Mouse (Mus musculus) forebrain, embryonic 12.5 days (tissue): ENCODE measurements around the gene Tmem252. TPM values are rescaled to one million over a fixed set of nuclear protein-coding genes. Genes with fewer than 3 reads are reported as not detected.
"Not testable (repeated sequence)": the region's sequence is repeated elsewhere in the genome, so short reads cannot be mapped to it uniquely, and the experiment has no call there.

Experiments
- ATAC-seq: fragments of 200-750 bp; cut with Nextera tagmentation; 2 replicates; pipeline ENCODE4 v1.8.0; 2017; ENCODE audit warnings: moderate TSS enrichment; ENCODE audit not compliant: low FRiP score
- H3K27ac ChIP-seq: fragments of 300-500 bp; sonication (generic); 2 replicates; pipeline ENCODE4 v1.5.1; 2016; ENCODE audit warnings: mild to moderate bottlenecking
- H3K27me3 ChIP-seq: fragments of 300-500 bp; sonication (generic); 2 replicates; pipeline ENCODE4 v1.6.1; 2016; ENCODE audit warnings: mild to moderate bottlenecking
- H3K36me3 ChIP-seq: fragments of 300-500 bp; sonication (generic); replicated peaks from 2 replicates; pipeline ENCODE4 v1.6.1; 2016; ENCODE audit warnings: mild to moderate bottlenecking
- H3K4me1 ChIP-seq: fragments of 300-500 bp; sonication (generic); 2 replicates; pipeline ENCODE4 v1.6.1; 2016
- H3K4me2 ChIP-seq: fragments of 300-500 bp; sonication (generic); 2 replicates; pipeline ENCODE4 v1.6.1; 2016; ENCODE audit warnings: mild to moderate bottlenecking, moderate library complexity
- H3K4me3 ChIP-seq: fragments of 300-500 bp; sonication (generic); replicated peaks from 2 replicates; pipeline ENCODE4 v1.5.1; 2016; ENCODE audit warnings: mild to moderate bottlenecking
- H3K9ac ChIP-seq: fragments of 300-500 bp; sonication (generic); 2 replicates; pipeline ENCODE4 v1.6.1; 2016; ENCODE audit warnings: mild to moderate bottlenecking
- H3K9me3 ChIP-seq: fragments of 300-500 bp; sonication (generic); 2 replicates; pipeline ENCODE4 v1.6.1; 2016
- WGBS: fragments of 180-500 bp; shearing (Covaris S2); methylation state at CpG from one replicate; pipeline ENCODE4 v1.1.7; 2016; 5-methylcytosine and 5-hydroxymethylcytosine counted together
- polyA plus RNA-seq: library from polyadenylated mRNA; unstranded; fragments of >200 nt; fragmentation: Nextera tagmentation; extraction: Ambion mirVana; gene quantifications from 2 replicates; pipeline ENCODE4 v1.2.1, GENCODE M21; 2016

Tmem252 gene
- polyA plus RNA-seq, 1 experiment from 2014 or later: 0.72 TPM

DNA sequence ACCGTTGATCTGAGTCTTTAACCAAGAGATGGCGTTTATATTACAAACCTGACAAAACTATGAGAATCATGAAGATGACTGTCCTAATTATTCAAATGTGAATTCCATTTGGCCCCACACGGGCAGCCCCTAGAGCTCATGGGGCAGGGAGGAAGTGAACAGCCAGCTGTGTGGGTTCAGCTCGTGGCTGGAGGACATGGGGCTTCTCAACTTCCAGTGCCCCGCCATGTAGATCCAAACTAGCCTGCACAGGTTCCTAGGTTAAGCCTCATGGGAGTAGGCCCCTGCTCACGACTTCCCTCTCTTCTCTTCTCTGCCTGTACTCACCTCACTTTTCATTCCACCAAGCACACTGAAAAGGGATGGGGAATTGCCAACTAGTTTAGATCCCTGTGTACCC lies 14.5 kb downstream of the Tmem252 start:
- Histone ChIP-seq H3K4me2 (no peak overlapping the region), H3K27ac (no peak overlapping the region), H3K27me3 (no peaks in the 10 kb centered on the region), H3K9ac (no peak overlapping the region), H3K36me3 (no peaks in the 10 kb centered on the region), H3K9me3 (no peaks in the 10 kb centered on the region), H3K4me3 (no peak overlapping the region), H3K4me1 (no peaks in the 10 kb centered on the region)
- ATAC-seq: no peak
- WGBS: 79% methylated on average over 6 of the region's 6 CpGs

DNA sequence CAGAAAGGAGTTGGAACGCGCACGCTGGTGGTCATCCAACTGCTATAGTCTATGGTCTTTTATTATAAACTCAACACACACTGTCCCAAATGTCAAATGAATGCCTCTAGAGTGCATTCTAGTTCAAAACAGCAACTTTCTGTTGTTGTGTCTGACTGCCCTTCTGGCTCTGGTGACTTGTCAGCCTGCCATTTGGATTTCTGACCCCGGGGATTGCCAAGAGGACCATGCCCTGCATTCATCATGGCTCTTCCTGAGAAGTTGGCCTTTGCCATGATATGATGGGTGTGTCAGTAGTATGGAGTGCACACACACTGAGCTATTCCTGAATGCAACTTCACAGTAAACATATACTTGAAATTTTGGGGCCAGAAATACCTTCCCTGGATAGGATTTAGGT lies 15.7 kb downstream of the Tmem252 start:
- Histone ChIP-seq H3K27me3 (no peaks in the 10 kb centered on the region), H3K9me3 (no peaks in the 10 kb centered on the region), H3K36me3 (no peaks in the 10 kb centered on the region), H3K9ac (no peak overlapping the region), H3K4me1 (no peaks in the 10 kb centered on the region), H3K4me3 (no peak overlapping the region), H3K4me2 (no peak overlapping the region), H3K27ac (no peak overlapping the region)
- WGBS: 95% methylated on average over 4 of the region's 4 CpGs
- no peak for ATAC-seq

- WGBS: 85% methylated on average over 2 of the region's 2 CpGs
- H3K9me3 ChIP-seq: no peaks in the 10 kb centered on the region
- H3K27ac ChIP-seq: no peak overlapping the region
- H3K36me3 ChIP-seq: no peaks in the 10 kb centered on the region
- H3K4me1 ChIP-seq: no peaks in the 10 kb centered on the region
- H3K4me3 ChIP-seq: no peak overlapping the region
- no peak for ATAC-seq
- H3K9ac ChIP-seq: no peak overlapping the region
- H3K4me2 ChIP-seq: no peak overlapping the region
- no peaks in the 10 kb centered on the region for H3K27me3 ChIP-seq
Observed at GRCm38 (mm10) chr19:24692691-24693090, 18.9 kb downstream of the Tmem252 start.

DNA sequence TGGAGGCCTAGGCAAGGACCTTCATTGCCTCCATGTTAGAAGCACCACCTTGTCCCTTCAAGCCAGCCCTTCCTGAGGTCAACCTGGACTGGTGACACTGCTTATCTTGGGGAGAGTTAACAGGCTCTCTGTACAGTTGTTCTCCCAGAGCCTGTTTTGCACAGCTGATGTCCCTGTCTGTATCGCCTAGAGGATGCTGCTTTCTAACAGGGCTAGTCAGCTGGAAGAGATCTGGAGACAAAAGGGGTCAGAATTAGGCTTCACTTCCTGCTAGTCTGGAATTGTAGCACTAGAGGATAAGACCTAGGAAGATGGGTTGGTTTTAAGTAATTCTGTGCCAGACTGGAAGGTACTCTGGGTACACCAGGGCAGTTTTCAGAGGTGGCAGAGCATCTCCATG lies 24.1 kb downstream of the Tmem252 start:
- Histone ChIP-seq H3K9ac (no peak overlapping the region), H3K27ac (no peak overlapping the region), H3K4me1 (no peaks in the 10 kb centered on the region), H3K9me3 (no peaks in the 10 kb centered on the region), H3K4me2 (no peak overlapping the region), H3K36me3 (no peaks in the 10 kb centered on the region), H3K27me3 (0 out of 2 replicates have a peak, but pooled peaks cover 3% of the 10 kb centered on the region), H3K4me3 (no peak overlapping the region)
- 39% methylated on average over 1 of the region's 1 CpGs for WGBS
- ATAC-seq: no peak

DNA sequence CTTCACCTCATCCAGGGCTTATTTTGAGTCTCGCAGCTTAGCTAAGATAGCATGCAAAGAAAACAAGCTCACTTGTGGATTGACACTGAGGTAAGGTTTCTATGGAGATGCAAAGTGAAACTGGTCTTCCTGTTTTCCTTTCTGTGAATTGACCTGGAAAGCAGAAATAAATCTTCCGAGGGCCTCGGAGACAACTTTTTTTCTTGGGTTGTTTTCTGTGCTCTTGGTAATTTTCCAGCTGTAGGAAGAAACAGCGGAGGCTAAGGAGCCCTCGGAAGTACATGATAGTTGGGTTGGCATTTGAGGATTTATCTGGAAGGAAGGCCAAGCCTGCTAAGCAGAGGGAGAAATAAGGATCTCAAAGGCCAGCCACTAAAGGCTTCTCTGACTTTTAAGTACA lies 24.8 kb downstream of the Tmem252 start:
- 80% methylated on average over 5 of the region's 5 CpGs for WGBS
- Histone ChIP-seq H3K9ac (no peak overlapping the region), H3K4me1 (no peaks in the 10 kb centered on the region), H3K4me2 (no peak overlapping the region), H3K4me3 (no peak overlapping the region), H3K9me3 (no peaks in the 10 kb centered on the region), H3K27ac (no peak overlapping the region), H3K27me3 (0 out of 2 replicates have a peak, but pooled peaks cover 3% of the 10 kb centered on the region), H3K36me3 (no peaks in the 10 kb centered on the region)
- no peak for ATAC-seq

GRCm38 (mm10) chr19:24699196-24699595 lies 25.4 kb downstream of the Tmem252 start:
- Histone ChIP-seq H3K36me3 (no peaks in the 10 kb centered on the region), H3K27ac (no peak overlapping the region), H3K4me2 (no peak overlapping the region), H3K9me3 (no peaks in the 10 kb centered on the region), H3K4me1 (no peaks in the 10 kb centered on the region), H3K4me3 (no peak overlapping the region), H3K9ac (no peak overlapping the region), H3K27me3 (0 out of 2 replicates have a peak, but pooled peaks cover 3% of the 10 kb centered on the region)
- no peak for ATAC-seq
- 76% methylated on average over 3 of the region's 3 CpGs for WGBS

- Histone ChIP-seq H3K27me3 (0 out of 2 replicates have a peak, but pooled peaks cover 3% of the 10 kb centered on the region), H3K36me3 (no peaks in the 10 kb centered on the region), H3K27ac (no peak overlapping the region), H3K9ac (no peak overlapping the region), H3K4me1 (no peaks in the 10 kb centered on the region), H3K9me3 (no peaks in the 10 kb centered on the region), H3K4me3 (no peak overlapping the region), H3K4me2 (no peak overlapping the region)
- no peak for ATAC-seq
Observed at GRCm38 (mm10) chr19:24699910-24700309, 26.1 kb downstream of the Tmem252 start.

DNA sequence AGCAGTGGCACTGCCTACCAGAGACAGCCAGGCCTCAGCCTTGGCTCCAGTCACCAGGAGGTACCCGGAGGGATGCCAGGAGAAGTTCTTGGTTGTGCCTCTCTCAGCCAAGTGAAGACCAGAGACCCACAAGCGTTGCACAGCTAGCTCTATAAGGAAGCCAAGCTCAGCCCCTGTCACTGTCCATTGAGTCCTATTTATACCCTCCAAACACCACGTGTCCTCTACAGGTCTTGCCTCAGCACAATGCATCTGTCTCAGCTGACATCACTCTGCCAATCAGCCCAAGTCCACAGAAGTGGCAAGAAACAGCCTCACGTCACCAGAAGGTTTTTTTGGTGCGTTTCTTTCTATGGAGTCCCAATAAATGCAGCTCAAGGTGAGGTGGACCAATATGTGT lies 26.9 kb downstream of the Tmem252 start:
- Histone ChIP-seq H3K27me3 (0 out of 2 replicates have a peak, but pooled peaks cover 3% of the 10 kb centered on the region), H3K36me3 (no peaks in the 10 kb centered on the region), H3K9me3 (no peaks in the 10 kb centered on the region), H3K27ac (no peak overlapping the region), H3K4me2 (no peak overlapping the region), H3K4me1 (no peaks in the 10 kb centered on the region), H3K4me3 (no peak overlapping the region), H3K9ac (no peak overlapping the region)
- WGBS: 87% methylated on average over 5 of the region's 5 CpGs
- no peak for ATAC-seq

DNA sequence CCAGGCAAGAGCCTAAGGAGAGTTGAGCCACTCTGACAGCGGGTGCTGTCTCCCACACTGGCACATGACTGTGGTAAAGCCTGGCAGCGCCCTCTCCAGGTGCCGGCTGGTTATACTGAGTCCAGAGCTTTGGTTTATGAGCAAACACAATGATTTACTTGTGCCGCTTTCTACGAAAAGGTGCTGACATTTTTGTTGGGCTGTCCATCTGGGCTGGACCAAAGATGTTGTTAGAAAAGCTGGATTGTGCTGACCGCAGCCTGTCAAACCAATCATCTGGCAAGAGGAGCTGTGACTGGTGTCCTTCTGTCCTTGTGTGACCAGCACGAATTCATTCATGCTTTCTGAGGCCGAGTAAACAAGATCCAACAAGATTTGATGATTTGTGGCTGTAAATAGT lies 27.9 kb downstream of the Tmem252 start:
- Histone ChIP-seq H3K4me3 (no peak overlapping the region), H3K9ac (no peak overlapping the region), H3K4me2 (no peak overlapping the region), H3K4me1 (no peaks in the 10 kb centered on the region), H3K9me3 (no peaks in the 10 kb centered on the region), H3K27me3 (0 out of 2 replicates have a peak, but pooled peaks cover 3% of the 10 kb centered on the region), H3K27ac (no peak overlapping the region), H3K36me3 (no peaks in the 10 kb centered on the region)
- no peak for ATAC-seq
- 70% methylated on average over 8 of the region's 8 CpGs for WGBS

- not testable (repeated sequence) for H3K4me3 ChIP-seq, H3K9ac ChIP-seq, ATAC-seq, H3K4me1 ChIP-seq, H3K27me3 ChIP-seq, H3K36me3 ChIP-seq, H3K9me3 ChIP-seq, H3K4me2 ChIP-seq, H3K27ac ChIP-seq
- 62% methylated on average over 1 of the region's 1 CpGs for WGBS
Observed at GRCm38 (mm10) chr19:24703168-24703567, 29.4 kb downstream of the Tmem252 start.

DNA sequence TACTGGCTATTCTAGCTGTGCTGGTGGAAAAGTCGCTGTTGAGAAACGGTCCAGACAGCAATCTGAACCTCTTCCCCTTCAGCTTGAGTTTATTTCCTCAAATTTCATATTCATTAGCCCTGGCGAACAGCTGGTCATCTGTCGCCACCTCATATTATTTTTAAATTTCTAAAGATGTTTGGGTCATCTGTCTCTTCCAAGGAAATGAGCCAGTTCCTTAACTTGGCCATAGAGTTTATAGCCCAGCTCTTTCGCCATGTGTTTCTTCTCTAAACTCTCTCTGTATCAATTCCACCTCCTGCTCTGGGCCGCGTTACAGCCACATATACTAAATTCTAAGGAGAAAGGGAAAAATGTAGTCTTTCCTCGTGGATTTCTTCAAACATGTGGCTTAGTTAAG lies 29.9 kb downstream of the Tmem252 start:
- Histone ChIP-seq H3K27ac (no peak overlapping the region), H3K4me3 (no peak overlapping the region), H3K4me1 (no peaks in the 10 kb centered on the region), H3K9me3 (no peaks in the 10 kb centered on the region), H3K36me3 (no peaks in the 10 kb centered on the region), H3K9ac (no peak overlapping the region), H3K4me2 (no peak overlapping the region), H3K27me3 (0 out of 2 replicates have a peak, but pooled peaks cover 3% of the 10 kb centered on the region)
- WGBS: 77% methylated on average over 8 of the region's 8 CpGs
- no peak for ATAC-seq

DNA sequence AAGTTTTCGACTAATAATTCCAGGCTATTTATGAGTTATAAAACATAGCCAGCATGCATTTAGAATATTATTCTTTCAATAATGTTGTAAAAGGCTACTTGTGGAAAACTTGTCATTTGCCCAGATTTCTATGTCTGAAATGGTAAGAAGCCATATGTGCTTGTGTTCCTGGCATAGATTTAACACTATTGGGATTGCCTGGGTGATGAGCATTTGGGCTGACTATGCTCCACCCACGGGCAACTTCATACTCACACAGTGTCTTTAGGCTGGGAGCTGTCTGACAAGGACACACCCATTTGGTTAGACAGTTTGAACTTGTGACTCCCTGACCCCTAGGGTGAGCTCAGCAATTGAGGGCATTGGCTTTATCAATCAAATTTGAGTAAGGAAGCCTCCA lies 30.5 kb downstream of the Tmem252 start:
- Histone ChIP-seq H3K4me1 (no peaks in the 10 kb centered on the region), H3K9me3 (no peaks in the 10 kb centered on the region), H3K27ac (no peak overlapping the region), H3K4me2 (no peak overlapping the region), H3K27me3 (0 out of 2 replicates have a peak, but pooled peaks cover 3% of the 10 kb centered on the region), H3K4me3 (no peak overlapping the region), H3K9ac (no peak overlapping the region), H3K36me3 (no peaks in the 10 kb centered on the region)
- 80% methylated on average over 2 of the region's 2 CpGs for WGBS
- no peak for ATAC-seq

- H3K9ac ChIP-seq: no peak overlapping the region
- 77% methylated on average over 1 of the region's 1 CpGs for WGBS
- H3K36me3 ChIP-seq: no peaks in the 10 kb centered on the region
- no peak overlapping the region for H3K4me3 ChIP-seq
- H3K27ac ChIP-seq: no peak overlapping the region
- ATAC-seq: no peak
- no peak overlapping the region for H3K4me2 ChIP-seq
- H3K27me3 ChIP-seq: 0 out of 2 replicates have a peak, but pooled peaks cover 3% of the 10 kb centered on the region
- H3K4me1 ChIP-seq: no peaks in the 10 kb centered on the region
- H3K9me3 ChIP-seq: no peaks in the 10 kb centered on the region
Observed at GRCm38 (mm10) chr19:24705395-24705794, 31.6 kb downstream of the Tmem252 start.
